Mouse (Mus musculus): ENCODE results near the gene Apoc1. TPM values are rescaled to one million over a fixed set of nuclear protein-coding genes. Genes with fewer than 3 reads are reported as not detected.

Apoc1 gene
- total and polyA plus RNA-seq, 2 experiments from 2014 or later, result 5.1 to 9.0 TPM

GRCm38 (mm10) chr7:19686521-19686920, 5.9 kb downstream of the Apoc1 start:
- Histone ChIP-seq H3K36me3 (ENCODE audit: insufficient read depth, low read length) (no peaks in the 10 kb centered on the region), H3K4me1 (ENCODE audit: insufficient read depth, low read length) (no peaks in the 10 kb centered on the region), H3K9ac (replicated peaks; ENCODE audit: low read length, poor library complexity, severe bottlenecking) (no peak overlapping the region), H3K27me3 (ENCODE audit: insufficient read depth, low read length) (no peaks in the 10 kb centered on the region), H3K4me3 (ENCODE audit: low read depth, low read length) (no peak overlapping the region), H3K27ac (ENCODE audit: low read depth, low read length) (no peak overlapping the region), H3K9me3 (ENCODE audit: low read length) (no peaks in the 10 kb centered on the region), H3K4me2 (ENCODE audit: low read depth, low read length, poor library complexity, severe bottlenecking) (no peak overlapping the region)
- no peak for TF ChIP-seq CTCF (IDR thresholded peaks at IDR 0.05)
- no peak for DNase-seq (ENCODE audit: low spot score)
- ATAC-seq (ENCODE audit: low FRiP score), result no peak
- 88% methylated on average over 6 of the region's 6 CpGs for WGBS

- no peak overlapping the region for H3K9ac ChIP-seq (replicated peaks; ENCODE audit: low read length, poor library complexity, severe bottlenecking)
- H3K27me3 ChIP-seq (ENCODE audit: insufficient read depth, low read length), result no peaks in the 10 kb centered on the region
- H3K36me3 ChIP-seq (ENCODE audit: insufficient read depth, low read length), result no peaks in the 10 kb centered on the region
- DNase-seq (ENCODE audit: low spot score), result no peak
- no peak for ATAC-seq (ENCODE audit: low FRiP score)
- TF ChIP-seq CTCF (IDR thresholded peaks at IDR 0.05), result no peak
- no peaks in the 10 kb centered on the region for H3K9me3 ChIP-seq (ENCODE audit: low read length)
- no peak overlapping the region for H3K4me2 ChIP-seq (ENCODE audit: low read depth, low read length, poor library complexity, severe bottlenecking)
- no peak overlapping the region for H3K27ac ChIP-seq (ENCODE audit: low read depth, low read length)
- H3K4me3 ChIP-seq (ENCODE audit: low read depth, low read length), result no peak overlapping the region
- WGBS, result 61% methylated on average over 4 of the region's 4 CpGs
- H3K4me1 ChIP-seq (ENCODE audit: insufficient read depth, low read length), result no peaks in the 10 kb centered on the region
These were observed 7.1 kb downstream of the Apoc1 start for GRCm38 (mm10) chr7:19685374-19685773.

GRCm38 (mm10) chr7:19683771-19684201, 8.7 kb downstream of the Apoc1 start:
- Histone ChIP-seq H3K27me3 (ENCODE audit: insufficient read depth, low read length) (no peaks in the 10 kb centered on the region), H3K9me3 (ENCODE audit: low read length) (no peaks in the 10 kb centered on the region), H3K4me1 (ENCODE audit: insufficient read depth, low read length) (no peaks in the 10 kb centered on the region), H3K4me2 (ENCODE audit: low read depth, low read length, poor library complexity, severe bottlenecking) (no peak overlapping the region), H3K4me3 (ENCODE audit: low read depth, low read length) (no peak overlapping the region), H3K36me3 (ENCODE audit: insufficient read depth, low read length) (no peaks in the 10 kb centered on the region), H3K9ac (replicated peaks; ENCODE audit: low read length, poor library complexity, severe bottlenecking) (no peak overlapping the region), H3K27ac (ENCODE audit: low read depth, low read length) (no peak overlapping the region)
- TF ChIP-seq CTCF (IDR thresholded peaks at IDR 0.05), result no peak
- DNase-seq (ENCODE audit: low spot score) (no peak), ATAC-seq (ENCODE audit: low FRiP score) (no peak)
- 88% methylated on average over 6 of the region's 6 CpGs for WGBS

- 72% methylated on average over 3 of the region's 3 CpGs for WGBS
- no peak overlapping the region for H3K4me3 ChIP-seq (ENCODE audit: low read depth, low read length)
- ATAC-seq (ENCODE audit: low FRiP score) (no peak), DNase-seq (ENCODE audit: low spot score) (no peak)
- no peaks in the 10 kb centered on the region for H3K27me3 ChIP-seq (ENCODE audit: insufficient read depth, low read length)
- no peaks in the 10 kb centered on the region for H3K4me1 ChIP-seq (ENCODE audit: insufficient read depth, low read length)
- H3K36me3 ChIP-seq (ENCODE audit: insufficient read depth, low read length), result no peaks in the 10 kb centered on the region
- TF ChIP-seq CTCF (IDR thresholded peaks at IDR 0.05), result no peak
- H3K27ac ChIP-seq (ENCODE audit: low read depth, low read length), result no peak overlapping the region
- H3K9ac ChIP-seq (replicated peaks; ENCODE audit: low read length, poor library complexity, severe bottlenecking), result no peak overlapping the region
- H3K9me3 ChIP-seq (ENCODE audit: low read length), result no peaks in the 10 kb centered on the region
- no peak overlapping the region for H3K4me2 ChIP-seq (ENCODE audit: low read depth, low read length, poor library complexity, severe bottlenecking)
These were observed 9.5 kb downstream of the Apoc1 start for GRCm38 (mm10) chr7:19682979-19683378.

GRCm38 (mm10) chr7:19681202-19681694, 11.2 kb downstream of the Apoc1 start, which contains the start of the genes Gm44805 and Apoc4:
Gm44805 (minus strand) TSS chr7:19681423.
Apoc4 (minus strand) TSS chr7:19681479.
- TF ChIP-seq CTCF (IDR thresholded peaks at IDR 0.05), result no peak
- Histone ChIP-seq H3K4me2 (ENCODE audit: low read depth, low read length, poor library complexity, severe bottlenecking) (no peak within 1 kb of the TSS), H3K9ac (replicated peaks; ENCODE audit: low read length, poor library complexity, severe bottlenecking) (no peak within 1 kb of the TSS), H3K9me3 (ENCODE audit: low read length) (no peaks in the 10 kb centered on the region), H3K36me3 (ENCODE audit: insufficient read depth, low read length) (no peaks in the 10 kb centered on the region), H3K27me3 (ENCODE audit: insufficient read depth, low read length) (no peaks in the 10 kb centered on the region), H3K4me3 (ENCODE audit: low read depth, low read length) (no peak within 1 kb of the TSS), H3K4me1 (ENCODE audit: insufficient read depth, low read length) (no peaks in the 10 kb centered on the region), H3K27ac (ENCODE audit: low read depth, low read length) (no peak within 1 kb of the TSS)
- ATAC-seq (ENCODE audit: low FRiP score) (no peak), DNase-seq (ENCODE audit: low spot score) (no peak)
- WGBS, result 56% methylated on average over 8 of the region's 8 CpGs

GRCm38 (mm10) chr7:19680702-19681101, 11.8 kb downstream of the Apoc1 start:
- 93% methylated on average over 2 of the region's 2 CpGs for WGBS
- no peak overlapping the region for H3K27ac ChIP-seq (ENCODE audit: low read depth, low read length)
- no peaks in the 10 kb centered on the region for H3K4me1 ChIP-seq (ENCODE audit: insufficient read depth, low read length)
- no peak overlapping the region for H3K4me2 ChIP-seq (ENCODE audit: low read depth, low read length, poor library complexity, severe bottlenecking)
- H3K27me3 ChIP-seq (ENCODE audit: insufficient read depth, low read length), result no peaks in the 10 kb centered on the region
- ATAC-seq (ENCODE audit: low FRiP score) (no peak), DNase-seq (ENCODE audit: low spot score) (no peak)
- TF ChIP-seq CTCF (IDR thresholded peaks at IDR 0.05), result no peak
- no peaks in the 10 kb centered on the region for H3K36me3 ChIP-seq (ENCODE audit: insufficient read depth, low read length)
- H3K9ac ChIP-seq (replicated peaks; ENCODE audit: low read length, poor library complexity, severe bottlenecking), result no peak overlapping the region
- no peaks in the 10 kb centered on the region for H3K9me3 ChIP-seq (ENCODE audit: low read length)
- no peak overlapping the region for H3K4me3 ChIP-seq (ENCODE audit: low read depth, low read length)

All from midbrain, postnatal 0 days (tissue).